Mouse (Mus musculus): ENCODE measurements around the gene Cox6b1. TPM values are rescaled to one million over a fixed set of nuclear protein-coding genes. Genes with fewer than 3 reads are reported as not detected.

Gene Cox6b1
- total RNA-seq, 2 experiments from 2014 or later, result 1,148 to 1,842 TPM

DNA sequence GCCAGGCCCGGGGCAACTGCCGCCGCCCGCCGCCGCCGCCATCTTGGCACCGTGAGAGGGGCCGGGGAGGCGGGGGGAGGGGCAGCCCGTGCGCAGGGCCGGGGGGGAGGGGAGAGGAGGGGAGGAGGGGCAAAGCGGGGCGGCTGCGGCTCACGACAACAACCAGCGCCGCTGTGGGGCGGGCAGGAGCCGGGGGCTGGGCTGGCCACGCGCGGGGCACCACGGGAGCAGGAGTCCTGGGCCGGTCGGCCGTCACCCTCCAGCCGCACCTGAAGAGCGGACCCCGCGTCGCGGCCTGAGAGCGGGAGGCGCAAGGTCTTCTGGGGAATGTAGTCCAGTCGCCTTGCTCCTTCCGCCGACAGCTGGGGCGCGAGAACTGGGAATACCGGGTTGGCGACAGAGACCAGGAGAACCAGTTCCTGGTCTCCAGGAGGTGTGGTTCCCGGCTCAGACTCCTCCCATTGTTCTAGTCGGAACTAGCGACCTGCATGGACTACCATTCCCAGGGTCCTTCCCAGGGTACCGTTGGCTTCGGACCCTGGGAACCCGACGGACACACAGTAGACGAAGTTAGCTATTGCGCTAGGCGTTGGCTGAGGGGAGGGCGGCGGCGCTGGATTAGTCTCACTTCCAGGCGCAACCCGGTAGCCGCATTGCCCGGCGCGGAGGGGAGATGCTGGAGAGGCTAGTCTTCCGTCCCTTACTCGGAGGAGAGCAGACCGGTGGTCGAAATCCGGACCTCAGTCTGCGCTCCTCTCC, 37.1 kb downstream of the Cox6b1 start, which contains the start of gene Kmt2b:
Kmt2b (minus strand) TSS at position 51 of the 759 bp plus-strand sequence.
- DNase-seq (ENCODE audit: low spot score in 2 of 2), result peak; percentile 86 to 90

DNA sequence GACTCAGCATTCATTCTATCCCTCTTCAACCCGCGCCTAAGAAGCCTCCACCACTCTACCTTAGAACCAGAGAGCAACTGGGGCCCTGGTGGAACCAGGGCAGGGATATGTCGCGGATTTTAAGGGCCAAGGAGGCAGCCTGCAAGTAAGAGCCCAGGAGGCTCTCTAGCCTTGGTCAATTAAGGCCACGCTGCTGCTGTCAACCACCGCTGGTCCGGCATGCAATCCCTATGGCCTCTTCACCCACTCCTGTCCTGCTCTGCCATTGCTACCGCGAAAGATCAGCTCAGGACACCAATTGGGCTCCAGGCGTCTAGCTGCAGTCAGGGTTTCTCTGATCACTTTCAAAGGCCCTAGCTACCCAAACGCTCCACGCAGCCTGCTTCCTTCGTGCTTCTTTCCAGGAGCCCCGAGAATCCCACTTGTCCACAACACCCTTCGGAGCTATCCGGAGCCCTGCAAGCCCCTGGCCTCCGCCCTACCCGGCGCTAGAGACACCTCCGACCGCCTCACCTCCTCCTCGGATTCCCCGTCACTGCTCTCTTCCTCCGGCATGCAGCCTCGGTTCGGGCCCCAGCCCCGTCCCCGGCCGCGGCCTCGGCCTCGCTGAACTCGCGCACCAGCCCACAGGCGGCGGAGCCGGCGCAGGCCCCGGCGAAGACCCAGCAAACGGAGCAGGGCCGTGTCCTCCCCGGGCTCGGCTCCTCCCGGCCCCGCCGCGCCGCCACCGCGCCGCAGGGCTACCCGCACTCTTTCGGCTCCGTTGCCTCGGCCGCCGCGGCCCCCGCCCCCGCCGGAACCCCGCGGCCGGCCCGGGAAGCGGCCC, 37.9 kb downstream of the Cox6b1 start:
- peak; percentile 55 to 62 for DNase-seq (ENCODE audit: low spot score in 2 of 2)

DNA sequence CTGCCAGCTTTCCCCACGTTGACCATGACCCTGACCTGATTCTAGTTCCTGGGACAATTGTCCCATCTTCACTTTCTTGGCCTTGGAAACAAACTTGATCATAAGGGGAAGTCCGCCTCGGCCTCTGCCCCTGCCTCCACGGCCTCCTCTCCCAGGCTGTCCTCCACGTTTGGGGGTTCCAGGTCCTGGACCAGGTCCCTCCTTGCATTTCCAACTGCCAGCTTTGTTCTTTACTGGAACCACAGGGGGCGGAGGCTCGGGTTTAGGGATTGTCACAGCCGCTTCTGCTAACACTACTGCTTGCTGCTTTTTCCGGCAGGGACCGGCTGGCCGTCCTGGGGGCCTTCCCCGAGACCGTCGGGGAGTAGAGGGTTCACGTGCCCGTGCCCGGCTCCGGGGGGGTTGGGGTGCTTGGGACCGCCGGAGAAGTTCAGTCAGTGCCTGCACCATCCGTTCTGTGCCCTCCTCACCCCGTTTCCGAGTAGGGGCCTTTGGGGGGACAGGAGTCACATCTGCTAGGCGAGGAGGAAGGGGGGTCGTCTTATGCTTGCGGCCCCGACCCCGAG, 39.4 kb downstream of the Cox6b1 start:
- DNase-seq (ENCODE audit: low spot score in 2 of 2), result peak in 1 of 2 experiments; percentile 8

DNA sequence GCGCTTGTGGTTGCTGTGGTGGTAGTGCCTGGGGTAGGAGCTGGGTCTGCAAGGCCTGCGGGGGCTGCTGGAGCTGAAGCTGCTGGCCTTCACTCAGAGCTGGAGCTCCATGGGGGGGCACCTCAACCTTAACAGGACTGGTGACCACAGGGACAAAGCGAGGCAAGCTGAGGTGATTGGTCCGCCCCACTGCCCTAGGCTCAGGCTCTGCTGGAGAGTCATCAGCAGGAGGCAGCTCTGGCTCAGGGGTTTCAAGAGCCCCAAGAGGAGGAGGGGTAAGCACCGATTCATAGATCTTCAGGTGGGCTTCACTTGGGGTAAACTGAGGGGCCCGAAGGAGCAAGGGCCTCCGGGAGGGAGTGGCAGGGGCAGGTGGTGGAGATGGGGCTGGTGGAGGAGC, 40.8 kb downstream of the Cox6b1 start:
- peak in 1 of 2 experiments; percentile 7 for DNase-seq (ENCODE audit: low spot score in 2 of 2)

DNA sequence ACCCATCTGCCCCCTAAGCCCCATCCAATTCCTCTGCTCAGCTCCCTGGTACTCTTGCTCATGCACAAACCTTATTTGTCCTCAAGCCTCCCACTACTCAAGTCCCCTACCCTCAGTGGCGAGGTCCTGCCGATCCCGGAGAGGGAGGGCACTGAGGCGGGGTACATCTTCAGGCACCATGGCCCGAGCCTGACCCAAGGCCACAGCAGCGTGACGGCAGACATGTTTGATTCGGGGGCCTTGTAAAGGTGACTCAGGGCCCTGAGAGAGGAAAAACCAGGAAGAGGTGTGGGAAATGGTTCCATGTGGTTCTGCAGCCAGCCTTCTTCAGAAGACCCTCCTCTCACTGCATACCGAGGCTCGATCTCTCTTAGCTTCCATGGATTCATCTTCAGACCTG, 41.6 kb downstream of the Cox6b1 start:
- DNase-seq (ENCODE audit: low spot score in 2 of 2), result peak in 1 of 2 experiments; percentile 5

DNA sequence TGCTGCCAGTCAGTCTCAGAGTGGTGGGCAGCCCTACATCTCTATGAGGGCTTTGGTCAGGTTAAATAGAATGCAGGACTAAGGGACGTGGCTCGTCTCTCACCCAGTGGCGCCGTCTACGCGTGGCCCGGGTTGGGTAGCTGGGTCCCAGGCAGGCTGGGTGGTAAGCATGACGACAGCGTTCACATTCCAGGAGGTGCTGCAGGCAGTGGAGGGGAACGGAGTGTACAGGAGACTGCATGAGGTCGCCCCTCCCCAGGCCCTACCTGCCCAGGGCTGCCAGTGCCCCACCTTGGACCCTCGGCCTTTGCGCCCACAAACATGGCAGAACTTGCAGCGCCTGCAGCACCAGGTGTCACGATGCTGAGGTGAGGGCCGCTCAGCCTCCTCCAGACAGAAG, 44.4 kb downstream of the Cox6b1 start:
- no peak for DNase-seq (ENCODE audit: low spot score in 2 of 2)

DNA sequence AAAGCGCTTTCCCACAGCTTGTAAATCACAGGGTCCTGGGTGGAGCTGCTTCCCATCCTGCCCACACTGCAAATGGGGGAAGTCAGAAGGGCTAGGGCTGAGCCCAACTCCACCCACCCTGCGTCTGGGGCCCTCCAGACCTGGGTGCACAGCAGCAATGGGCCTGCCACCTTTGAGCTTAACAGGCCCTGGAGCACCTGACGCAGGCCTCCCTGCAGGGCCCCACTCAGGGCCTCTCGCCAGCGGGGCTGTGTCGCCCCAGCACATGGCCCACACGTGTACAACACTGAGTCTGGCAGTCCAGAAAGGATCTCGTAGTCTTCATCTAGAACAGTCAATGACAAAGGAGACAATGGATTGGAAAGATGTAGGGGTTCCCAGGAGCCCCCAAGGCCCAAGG, 46.0 kb downstream of the Cox6b1 start:
- no peak for DNase-seq (ENCODE audit: low spot score in 2 of 2)

DNA sequence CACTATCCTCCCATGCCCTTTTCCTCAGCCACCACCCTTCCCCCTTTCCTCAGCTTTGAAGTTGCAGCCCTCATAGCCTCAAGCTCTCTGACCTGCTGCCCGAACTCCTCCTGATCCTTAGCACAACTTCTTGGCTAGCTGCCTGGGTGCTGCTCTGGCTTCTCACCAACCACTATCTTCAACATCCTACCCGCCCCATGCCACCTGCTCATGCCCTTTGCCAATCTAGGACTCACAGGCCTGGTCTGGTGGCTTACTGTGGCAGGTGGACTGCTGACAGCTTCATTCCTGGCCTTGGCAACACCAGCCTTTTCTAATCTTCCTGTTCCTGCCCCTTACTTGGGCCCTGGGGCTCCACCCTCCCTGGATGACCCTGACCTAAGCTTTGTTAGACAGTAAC, 53.0 kb downstream of the Cox6b1 start:
- peak in 1 of 2 experiments; percentile 28 for DNase-seq (ENCODE audit: low spot score in 2 of 2)

DNA sequence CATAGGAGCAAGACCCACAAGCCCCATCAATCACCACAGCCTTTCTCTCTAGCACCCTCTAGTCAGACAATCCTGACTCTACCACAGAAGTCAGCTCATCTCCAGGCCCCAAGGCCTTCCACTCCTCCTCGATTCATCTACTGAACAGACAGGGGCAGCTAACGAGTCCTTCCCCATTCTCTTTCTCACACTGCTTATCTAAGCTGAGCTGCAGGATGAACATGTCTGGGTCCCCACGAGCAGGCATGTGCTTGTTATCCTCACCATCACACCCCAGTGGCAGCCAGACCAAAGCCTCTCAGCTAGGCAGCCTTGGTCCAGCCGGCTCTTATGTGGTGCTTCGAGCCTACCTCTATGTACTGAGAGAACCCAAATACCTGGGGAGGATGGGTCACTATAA, 53.6 kb downstream of the Cox6b1 start:
- no peak for DNase-seq (ENCODE audit: low spot score in 2 of 2)

DNA sequence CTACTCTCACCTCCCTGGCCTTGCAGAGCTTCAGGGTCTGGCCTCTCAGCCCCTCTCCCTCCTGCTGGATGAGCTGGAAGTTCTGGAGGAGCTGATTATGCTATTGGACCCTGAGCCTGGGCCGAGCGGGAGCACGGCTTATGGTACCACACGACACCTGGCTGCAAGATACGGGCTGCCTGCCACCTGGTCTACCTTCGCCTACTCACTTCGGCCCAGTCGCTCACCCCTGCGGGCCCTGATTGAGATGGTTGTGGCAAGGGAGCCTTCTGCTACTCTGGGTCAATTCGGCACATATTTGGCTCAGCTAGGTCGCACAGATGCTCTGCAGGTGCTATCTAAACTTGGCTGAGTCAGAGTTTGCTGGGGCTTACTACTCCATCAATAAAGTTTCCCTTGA, 58.4 kb downstream of the Cox6b1 start:
- no peak for DNase-seq (ENCODE audit: low spot score in 2 of 2)

Small RNA genes lying within 50 kb of the gene (microRNA-seq; reads per million reads assigned to microRNA genes)
- gene Mir3569 (ENCODE audit: borderline number of aligned reads in 2 of 2), result 0 reads per million in 2 experiments

Other genes with a start within 250 kb of the Cox6b1 start
- 10 to 100 TPM; 34.7 to 68.5 TPM for gene Tyrobp, start 212.4 kb downstream of the Cox6b1 start, total RNA-seq (2021)
- gene Hcst, start 206.3 kb downstream of the Cox6b1 start, total RNA-seq (2021), result 1 to 10 TPM; 1.5 to 1.9 TPM
- gene Nfkbid, start 204.4 kb downstream of the Cox6b1 start, total RNA-seq (2021), result 1 to 10 TPM; 1.6 to 2.0 TPM
- gene Aplp1, start 180.6 kb downstream of the Cox6b1 start, total RNA-seq (2021), result 10 to 100 TPM; 31.8 to 40.6 TPM
- not detected for gene Kirrel2, start 168.5 kb downstream of the Cox6b1 start, total RNA-seq (2021)
- gene Nphs1, start 167.8 kb downstream of the Cox6b1 start, total RNA-seq (2021), result not detected
- gene Prodh2, start 132.5 kb downstream of the Cox6b1 start, total RNA-seq (2021), result 1 to 10 TPM in 1 of 2 experiments, not detected in 1; 1.2 TPM
- 1 to 10 TPM; 1.8 to 2.7 TPM for gene Arhgap33, start 91.1 kb downstream of the Cox6b1 start, total RNA-seq (2021)
- gene Hspb6, start 74.0 kb downstream of the Cox6b1 start, total RNA-seq (2021), result 10 to 100 TPM; 26.3 to 34.9 TPM
- gene Proser3, start 73.9 kb downstream of the Cox6b1 start, total RNA-seq (2021), result 1 to 10 TPM; 6.5 to 6.9 TPM
- gene Lin37, start 66.3 kb downstream of the Cox6b1 start, total RNA-seq (2021), result 10 to 100 TPM; 47.0 to 59.3 TPM
- 10 to 100 TPM; 67.1 to 67.4 TPM for gene U2af1l4, start 62.9 kb downstream of the Cox6b1 start, total RNA-seq (2021)
- gene Gm49396, start 62.8 kb downstream of the Cox6b1 start, total RNA-seq (2021), result 1 to 10 TPM; 4.6 to 8.2 TPM
- gene Psenen, start 62.5 kb downstream of the Cox6b1 start, total RNA-seq (2021), result 100 to 1,000 TPM; 130 to 154 TPM
- gene Igflr1, start 60.7 kb downstream of the Cox6b1 start, total RNA-seq (2021), result 1 to 10 TPM; 3.6 to 4.3 TPM
- gene Kmt2b, start 37.4 kb downstream of the Cox6b1 start, total RNA-seq (2021), result 10 to 100 TPM; 37.8 to 56.6 TPM
- gene Zbtb32, start 27.2 kb downstream of the Cox6b1 start, total RNA-seq (2021), result under 1 TPM in 1 of 2 experiments, not detected in 1; 0.83 TPM
- gene Upk1a, start 13.3 kb downstream of the Cox6b1 start, total RNA-seq (2021), result under 1 TPM; 0.19 to 0.20 TPM
- not detected for gene Etv2, start 9.7 kb upstream of the Cox6b1 start, total RNA-seq (2021)
- 10 to 100 TPM; 84.9 to 86.7 TPM for gene Rbm42, start 24.2 kb upstream of the Cox6b1 start, total RNA-seq (2021)
- gene Haus5, start 38.8 kb upstream of the Cox6b1 start, total RNA-seq (2021), result 1 to 10 TPM; 6.9 to 7.9 TPM
- gene Pmis2, start 45.5 kb upstream of the Cox6b1 start, total RNA-seq (2021), result not detected
- 1 to 10 TPM; 2.7 to 6.4 TPM for gene 2200002J24Rik, start 72.8 kb upstream of the Cox6b1 start, total RNA-seq (2021)
- 1 to 10 TPM; 1.3 to 2.6 TPM for gene Atp4a, start 86.1 kb upstream of the Cox6b1 start, total RNA-seq (2021)
- gene Tmem147, start 103.4 kb upstream of the Cox6b1 start, total RNA-seq (2021), result 100 to 1,000 TPM; 197 to 214 TPM
- under 1 TPM in 1 of 2 experiments, not detected in 1; 0.20 TPM for gene Gapdhs, start 117.5 kb upstream of the Cox6b1 start, total RNA-seq (2021)
- 100 to 1,000 TPM; 145 to 483 TPM for gene Sbsn, start 125.3 kb upstream of the Cox6b1 start, total RNA-seq (2021)
- gene Dmkn, start 137.6 kb upstream of the Cox6b1 start, total RNA-seq (2021), result 1 to 10 TPM; 4.2 to 6.0 TPM
- gene Krtdap, start 161.7 kb upstream of the Cox6b1 start, total RNA-seq (2021), result 1 to 10 TPM in 1 of 2 experiments, not detected in 1; 2.5 TPM
- 10 to 100 TPM in 1 of 2 experiments, 1 to 10 TPM in 1; 1.6 to 10.5 TPM for gene Ffar2, start 197.6 kb upstream of the Cox6b1 start, total RNA-seq (2021)
- under 1 TPM; 0.23 to 0.26 TPM for gene Ffar3, start 230.0 kb upstream of the Cox6b1 start, total RNA-seq (2021)
- gene Ffar1, start 235.4 kb upstream of the Cox6b1 start, total RNA-seq (2021), result not detected

Measured in adrenal gland, adult 18-20 months (tissue).